Mouse (Mus musculus) G1E (cell line): ENCODE results near the gene Pan2.

ENCODE experiments used
- CTCF ChIP-seq: IDR thresholded peaks from 2 replicates; pipeline ENCODE4 v1.5.1; 2012; ENCODE audit warnings: low read depth, low read length, inconsistent platforms, mixed read lengths
- GATA1 ChIP-seq: IDR thresholded peaks from 2 replicates; pipeline ENCODE4 v1.6.1; 2012; ENCODE audit warnings: borderline replicate concordance, low read length, inconsistent platforms, mixed read lengths
- TAL1 ChIP-seq: conservative IDR thresholded peaks from 2 replicates; pipeline ENCODE4 v1.6.1; 2012; ENCODE audit warnings: low read depth, low read length, inconsistent platforms, mixed read lengths

- TF ChIP-seq GATA1: no peak
- no peak for TF ChIP-seq CTCF
- TF ChIP-seq TAL1: no peak
Measured at GRCm38 (mm10) chr10:128315578-128315977, 12.4 kb downstream of the Pan2 start.
